Mouse (Mus musculus): ENCODE measurements around the gene Osbp.

DNA sequence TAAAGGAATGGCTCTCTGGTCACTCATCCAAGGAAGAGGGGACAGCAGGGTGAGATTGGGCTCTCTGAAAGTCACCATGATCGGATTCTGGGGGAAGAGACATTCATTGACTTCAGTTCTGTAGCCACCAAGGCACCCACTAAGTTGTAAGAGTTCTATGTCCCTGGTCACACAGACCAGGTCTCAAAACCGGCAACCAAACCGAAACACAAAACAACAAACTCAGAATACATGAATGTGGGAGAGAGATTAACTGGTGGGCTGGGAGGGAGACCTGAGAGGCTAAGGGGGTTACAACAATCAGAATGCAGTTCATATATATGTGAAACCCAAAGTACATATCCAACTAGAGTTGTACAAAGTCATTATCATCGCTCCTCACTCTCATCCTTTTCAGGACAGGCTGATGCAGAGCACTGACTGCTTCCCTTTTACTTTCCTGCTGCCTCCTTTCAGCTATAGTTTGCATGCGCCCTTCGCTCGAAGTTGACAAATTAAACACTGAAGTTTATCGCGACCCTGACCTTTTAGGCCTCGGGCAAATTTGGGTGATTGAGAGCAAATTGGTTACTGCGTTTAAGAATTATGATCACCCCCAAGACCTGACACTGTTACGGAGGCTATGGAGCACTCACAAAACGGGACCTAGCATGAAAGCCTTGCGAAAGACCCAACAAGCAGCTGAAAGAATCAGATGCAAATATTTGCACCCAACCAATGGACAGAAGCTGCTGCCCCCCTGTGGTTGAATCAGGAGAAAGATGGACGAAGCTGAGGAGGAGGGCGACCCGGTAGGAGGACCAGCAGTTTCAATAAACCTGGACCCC, 41.6 kb downstream of the Osbp start:
- TF ChIP-seq POLR2A (IDR thresholded peaks at IDR 0.05; ENCODE audit: control insufficient read depth, low read depth, low read length), result no peak
- no peak for TF ChIP-seq CTCF (IDR thresholded peaks at IDR 0.05; ENCODE audit: control insufficient read depth, insufficient read depth, insufficient replicate concordance, low read depth, low read length)
